Mouse (Mus musculus) layer of hippocampus, adult 2 months (tissue): Measurements from ENCODE around the gene Syt16. TPM values are rescaled to one million over a fixed set of nuclear protein-coding genes. Genes with fewer than 3 reads are reported as not detected.

Experiments
- DNase-seq, 2 experiments: peaks; one replicate each; pipeline ENCODE4 v3.0.0; 2022; ENCODE audit warnings: low spot score in 2 of 2
- H3K27ac ChIP-seq: fragments of 200-600 bp; 2 replicates; pipeline ENCODE4 v1.8.1; 2022
- H3K4me3 ChIP-seq: fragments of 200-600 bp; 2 replicates; pipeline ENCODE4 v1.8.1; 2022; ENCODE audit warnings: mild to moderate bottlenecking
- CTCF ChIP-seq: fragments of 200-600 bp; conservative IDR thresholded peaks from 2 replicates; pipeline ENCODE4 v1.8.1; 2022; ENCODE audit warnings: antibody characterized with exemption, mild to moderate bottlenecking, moderate library complexity
- total RNA-seq, 2 experiments: library from RNA; stranded (reverse); gene quantifications; 2 replicates each; pipeline ENCODE4 v1.2.3; 2021

The Syt16 gene
- total RNA-seq, 2 experiments from 2014 or later = 51.5 to 56.6 TPM

- no peak for DNase-seq
- no peak for TF ChIP-seq CTCF
- Histone ChIP-seq H3K4me3 (no peak overlapping the region), H3K27ac (no peak overlapping the region)
Measured at GRCm38 (mm10) chr12:74089342-74090131, 92.1 kb downstream of the Syt16 start.

- Histone ChIP-seq H3K4me3 (no peak overlapping the region), H3K27ac (no peak overlapping the region)
- no peak for TF ChIP-seq CTCF
- DNase-seq = no peak
Measured at GRCm38 (mm10) chr12:74092546-74092945, 95.1 kb downstream of the Syt16 start.

GRCm38 (mm10) chr12:74093110-74093509 is 95.6 kb downstream of the Syt16 start:
- no peak for TF ChIP-seq CTCF
- no peak overlapping the region for H3K27ac ChIP-seq
- H3K4me3 ChIP-seq = no peak overlapping the region
- no peak for DNase-seq

DNA sequence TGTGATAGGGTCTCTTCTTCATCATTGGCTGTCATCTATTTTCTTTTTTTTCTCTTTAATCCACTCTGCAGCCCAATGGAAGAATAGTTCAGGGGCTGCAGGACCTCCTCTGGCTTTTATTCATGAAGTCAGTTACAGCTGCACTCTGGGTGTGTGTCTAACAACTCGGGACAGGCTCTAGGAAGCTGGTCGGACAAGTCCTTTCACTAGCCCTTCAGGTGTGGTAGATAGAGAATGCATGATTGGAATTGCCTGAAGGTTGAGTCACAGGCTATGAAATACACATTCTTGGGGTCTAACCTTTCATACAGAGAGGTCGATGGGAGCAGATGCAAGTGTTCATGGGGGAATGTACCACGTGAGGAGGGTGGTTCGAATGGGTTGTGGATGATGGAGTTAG is 97.2 kb downstream of the Syt16 start:
- TF ChIP-seq CTCF = no peak
- Histone ChIP-seq H3K4me3 (no peak overlapping the region), H3K27ac (no peak overlapping the region)
- no peak for DNase-seq

GRCm38 (mm10) chr12:74098572-74099290 is 101.3 kb downstream of the Syt16 start:
- no peak; the same call in 1 of the 2 replicates for TF ChIP-seq CTCF
- peak overlapping the region; percentile 36 for H3K27ac ChIP-seq
- H3K4me3 ChIP-seq = no peak overlapping the region
- DNase-seq = no peak

DNA sequence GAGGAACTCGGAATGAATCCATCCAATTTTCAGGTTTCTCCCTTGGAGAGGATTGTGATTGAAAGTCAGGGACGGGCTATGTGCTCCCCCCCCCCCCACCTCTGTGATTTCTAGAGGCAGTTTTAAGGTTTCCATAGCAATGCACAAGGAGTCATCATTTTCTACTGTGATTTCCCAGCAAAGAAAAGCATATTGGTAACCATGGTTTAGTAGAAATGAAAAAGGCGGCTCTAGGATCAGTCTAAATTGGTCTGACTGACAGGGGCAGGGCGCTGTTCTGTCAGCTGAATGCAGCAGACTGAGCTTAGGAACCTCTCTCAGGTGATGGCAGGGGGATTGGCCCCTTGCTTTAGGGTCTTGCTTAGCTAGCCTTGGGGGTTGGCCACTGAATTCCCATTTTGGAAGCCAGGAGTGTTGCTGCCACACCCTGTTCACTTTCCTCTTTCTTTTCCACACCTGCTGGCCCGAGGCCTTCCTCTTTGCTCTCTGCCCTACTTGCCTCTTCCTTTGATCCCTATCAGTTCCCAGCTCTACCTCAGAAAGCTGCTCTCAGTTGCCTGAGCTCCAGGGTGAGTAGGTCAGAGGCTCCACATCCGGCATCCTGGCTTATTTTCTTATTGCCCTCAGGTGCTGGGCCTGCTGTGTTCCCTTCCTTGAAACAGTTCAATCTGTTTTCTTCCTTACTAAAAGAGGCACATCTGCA is 108.5 kb downstream of the Syt16 start:
- no peak overlapping the region for H3K4me3 ChIP-seq
- DNase-seq = no peak
- H3K27ac ChIP-seq = peak overlapping the region; percentile 89
- TF ChIP-seq CTCF = no peak

- Histone ChIP-seq H3K27ac (peak overlapping the region; percentile 67), H3K4me3 (no peak overlapping the region)
- peak in 1 of 2 experiments; percentile 34 for DNase-seq
- no peak for TF ChIP-seq CTCF
Measured at GRCm38 (mm10) chr12:74108663-74109081, 111.2 kb downstream of the Syt16 start.

- H3K27ac ChIP-seq = 0 out of 2 replicates have a peak overlapping the region, but pooled peaks have one; percentile 8
- no peak overlapping the region for H3K4me3 ChIP-seq
- no peak for DNase-seq
- TF ChIP-seq CTCF = no peak
Measured at GRCm38 (mm10) chr12:74109462-74110068, 112.1 kb downstream of the Syt16 start.

DNA sequence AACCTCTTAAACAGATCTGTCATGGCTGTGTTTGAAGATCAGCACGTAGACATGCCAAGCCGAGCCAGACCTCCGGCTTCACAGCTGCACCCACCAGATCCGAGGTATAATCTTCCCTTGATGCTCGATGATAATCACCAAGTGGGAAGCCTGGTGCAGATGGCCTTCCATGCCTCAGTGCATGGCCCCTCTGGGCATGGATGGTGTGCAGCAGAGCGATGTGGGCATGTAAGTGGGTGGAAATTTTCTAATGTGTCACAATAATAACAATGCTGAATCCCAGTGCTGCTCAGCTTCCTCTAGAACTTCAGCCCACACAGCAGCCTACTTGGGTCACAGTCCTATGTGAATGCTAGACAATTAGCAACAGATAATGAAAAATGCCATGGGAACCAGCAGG is 119.4 kb downstream of the Syt16 start:
- H3K4me3 ChIP-seq = no peak overlapping the region
- DNase-seq = no peak
- H3K27ac ChIP-seq = peak overlapping the region; percentile 81
- no peak for TF ChIP-seq CTCF

DNA sequence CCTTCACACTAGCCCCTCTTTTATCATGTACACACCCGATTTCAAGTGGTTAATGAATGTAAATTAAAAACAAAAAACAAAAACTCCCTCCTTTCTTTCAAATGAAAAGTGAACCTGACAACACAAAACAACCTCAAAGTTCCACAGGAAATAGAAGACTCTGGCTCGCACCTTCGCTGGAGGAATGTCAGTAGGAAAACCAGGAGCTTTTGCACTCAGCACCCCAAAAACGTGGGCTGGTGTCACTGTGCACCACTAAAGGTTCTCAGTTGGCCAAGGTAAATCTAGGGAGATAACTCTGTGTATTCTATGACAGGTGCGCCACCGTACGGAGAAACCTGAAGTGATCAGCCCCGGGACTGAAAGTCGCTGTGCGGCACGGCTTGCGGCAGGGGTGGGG is 128.3 kb downstream of the Syt16 start:
- no peak overlapping the region for H3K4me3 ChIP-seq
- no peak for DNase-seq
- H3K27ac ChIP-seq = no peak overlapping the region
- no peak for TF ChIP-seq CTCF

GRCm38 (mm10) chr12:74128229-74128628 is 130.8 kb downstream of the Syt16 start:
- H3K4me3 ChIP-seq = no peak overlapping the region
- no peak for TF ChIP-seq CTCF
- DNase-seq = no peak
- no peak overlapping the region for H3K27ac ChIP-seq

DNA sequence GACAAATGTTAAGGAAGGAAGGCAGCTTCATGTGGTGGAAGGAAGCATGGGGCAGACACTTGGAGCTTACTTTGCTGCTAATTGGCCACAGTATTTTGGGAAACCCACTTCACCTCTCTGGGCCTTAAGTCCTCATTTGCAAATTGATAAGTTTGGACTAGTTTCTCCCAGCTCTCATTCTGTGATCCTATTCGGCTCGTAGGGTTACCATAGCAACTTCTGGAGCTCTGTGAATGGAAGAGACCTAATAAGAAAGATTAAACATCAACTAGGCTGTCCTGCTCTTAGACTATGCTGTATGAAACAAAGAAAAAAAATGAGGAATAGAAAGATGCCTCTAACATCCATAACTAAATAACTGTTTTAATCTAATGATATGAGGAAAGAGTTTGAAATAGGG is 134.3 kb downstream of the Syt16 start:
- TF ChIP-seq CTCF = no peak
- H3K4me3 ChIP-seq = no peak overlapping the region
- peak overlapping the region; percentile 28 for H3K27ac ChIP-seq
- peak in 1 of 2 experiments; percentile 47 for DNase-seq

DNA sequence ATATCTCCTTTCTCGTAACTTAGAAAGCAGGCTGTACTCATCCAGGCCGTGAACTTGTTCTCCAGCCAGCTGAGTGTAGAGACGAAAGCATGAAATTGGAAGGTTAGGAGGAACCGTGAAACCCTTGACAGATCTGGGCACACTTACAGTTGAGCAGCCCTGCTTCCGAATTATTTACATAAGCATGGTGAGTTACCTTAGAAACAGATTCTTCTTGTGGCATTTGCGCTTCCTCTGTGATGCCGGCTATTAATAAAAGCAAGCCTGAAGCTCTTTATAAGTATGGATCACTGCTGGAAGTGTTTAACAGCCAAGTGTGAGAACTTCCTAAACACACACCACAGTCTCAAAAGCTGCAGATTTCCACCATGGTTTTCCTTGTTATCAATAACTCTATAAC is 144.7 kb downstream of the Syt16 start:
- no peak for DNase-seq
- peak overlapping the region; percentile 55; the same call in 1 of the 2 replicates for H3K27ac ChIP-seq
- H3K4me3 ChIP-seq = no peak overlapping the region; the same call in 1 of the 2 replicates

More for the DNA sequence above, 144.7 kb downstream of the Syt16 start:
- TF ChIP-seq CTCF = no peak
